Mouse (Mus musculus) ovary, adult 10 weeks (tissue): ENCODE measurements around the gene Cyyr1. TPM values are rescaled to one million over a fixed set of nuclear protein-coding genes. Genes with fewer than 3 reads are reported as not detected.

Experiments used
- polyA plus RNA-seq: library from polyadenylated mRNA; stranded (reverse); fragments of 350-450 nt; fragmentation: Illumina TruSeq; extraction: RNeasy Lipid Tissue Mini Kit (QIAGEN cat#74804); gene quantifications from one replicate; pipeline ENCODE4 v1.2.3, GENCODE M21; 2014

Cyyr1 gene
- polyA plus RNA-seq: 35.2 TPM

DNA sequence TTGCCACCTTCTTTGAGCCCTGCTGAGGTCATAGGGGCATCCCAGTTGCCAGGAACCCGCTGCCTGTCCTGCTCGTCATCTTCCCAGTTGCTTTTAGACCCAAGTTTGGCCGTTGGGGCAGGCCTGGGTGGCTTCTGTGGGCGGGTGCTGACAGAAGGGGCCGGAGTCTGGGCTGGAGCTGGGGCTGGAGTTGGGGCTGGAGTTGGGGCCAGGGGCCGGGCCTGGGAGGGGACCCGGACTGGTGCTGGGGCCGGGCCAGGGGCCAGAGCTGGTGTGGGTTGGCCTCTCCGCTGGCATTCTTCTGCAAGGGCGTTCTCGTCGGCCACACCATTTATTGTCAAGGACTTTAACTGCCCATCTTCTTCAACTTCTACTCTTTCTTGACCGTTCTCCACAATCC lies at the start of gene Cyyr1:
Gene Cyyr1 (minus strand): TSS at position 101 of the 400 bp plus-strand sequence.

Other genes starting within 250 kb of the Cyyr1 start
- 23.7 TPM for gene Adamts1, start 249.7 kb upstream of the Cyyr1 start, polyA plus RNA-seq